Mouse (Mus musculus): ENCODE measurements around the gene Tlx3.

GRCm38 (mm10) chr11:33196447-33197132, 6.8 kb downstream of the Tlx3 start:
- TF ChIP-seq CTCF (IDR thresholded peaks at IDR 0.05) (no peak), EP300 (IDR thresholded peaks at IDR 0.05) (no peak)

Measured in lung, postnatal 0 days (tissue).